Mouse (Mus musculus) midbrain, embryonic 16.5 days (tissue): ENCODE results near the gene Fcgr3. TPM values are rescaled to one million over a fixed set of nuclear protein-coding genes. Genes with fewer than 3 reads are reported as not detected.
"Not testable (repeated sequence)": the region's sequence is repeated elsewhere in the genome, so short reads cannot be mapped to it uniquely, and the experiment has no call there.

ENCODE experiments used
- ATAC-seq: fragments of 200-750 bp; cut with Nextera tagmentation; 2 replicates; pipeline ENCODE4 v1.8.0; 2017; ENCODE audit warnings: moderate TSS enrichment
- H3K27ac ChIP-seq: fragments of 300-500 bp; sonication (generic); 2 replicates; pipeline ENCODE4 v1.5.1; 2014; ENCODE audit warnings: mild to moderate bottlenecking, low read length, mixed read lengths
- H3K27me3 ChIP-seq: fragments of 300-500 bp; sonication (generic); 2 replicates; pipeline ENCODE4 v1.6.1; 2014; ENCODE audit warnings: low read depth, low read length, mixed read lengths; ENCODE audit not compliant: control insufficient read depth, insufficient read depth
- H3K36me3 ChIP-seq: fragments of 300-500 bp; sonication (generic); 2 replicates; pipeline ENCODE4 v1.6.1; 2014; ENCODE audit warnings: mild to moderate bottlenecking, low read length, moderate library complexity, mixed read lengths; ENCODE audit not compliant: control insufficient read depth, insufficient read depth
- H3K4me1 ChIP-seq: fragments of 300-500 bp; sonication (generic); 2 replicates; pipeline ENCODE4 v1.6.1; 2014; ENCODE audit warnings: mild to moderate bottlenecking, low read length, mixed read lengths; ENCODE audit not compliant: control insufficient read depth, insufficient read depth
- H3K4me2 ChIP-seq: fragments of 300-500 bp; sonication (generic); 2 replicates; pipeline ENCODE4 v1.6.1; 2014; ENCODE audit warnings: mild to moderate bottlenecking, low read length, mixed read lengths
- H3K4me3 ChIP-seq: fragments of 300-500 bp; sonication (generic); 2 replicates; pipeline ENCODE4 v1.5.1; 2014; ENCODE audit warnings: low read depth, mild to moderate bottlenecking, low read length, moderate library complexity, mixed read lengths
- H3K9ac ChIP-seq: fragments of 300-500 bp; sonication (generic); 2 replicates; pipeline ENCODE4 v1.6.1; 2014; ENCODE audit warnings: low read depth, low read length, mixed read lengths
- H3K9me3 ChIP-seq: fragments of 300-500 bp; sonication (generic); replicated peaks from 2 replicates; pipeline ENCODE4 v1.6.1; 2014; ENCODE audit warnings: mild to moderate bottlenecking, low read length, mixed read lengths; ENCODE audit not compliant: control insufficient read depth, poor library complexity, severe bottlenecking
- WGBS: fragments of 180-500 bp; shearing (Covaris S2); extraction: QIAGEN DNeasy Blood & Tissue Kit; methylation state at CpG from one replicate; pipeline ENCODE4 v1.1.7; 2014; 5-methylcytosine and 5-hydroxymethylcytosine counted together
- polyA plus RNA-seq: library from polyadenylated mRNA; unstranded; fragments of >200 nt; fragmentation: Nextera tagmentation; extraction: Ambion mirVana; gene quantifications from 2 replicates; pipeline ENCODE4 v1.2.1, GENCODE M21; 2015

Gene Fcgr3
- polyA plus RNA-seq, 1 experiment from 2014 or later, result 9.0 TPM

GRCm38 (mm10) chr1:171090761-171091160 lies 26.0 kb upstream of the Fcgr3 start:
- ATAC-seq, result no peak
- H3K4me1 ChIP-seq, result no peaks in the 10 kb centered on the region
- H3K27me3 ChIP-seq, result peaks cover 4% of the 10 kb centered on the region
- H3K9ac ChIP-seq, result no peak overlapping the region
- H3K27ac ChIP-seq, result no peak overlapping the region
- H3K9me3 ChIP-seq, result no peaks in the 10 kb centered on the region
- H3K36me3 ChIP-seq, result no peaks in the 10 kb centered on the region
- WGBS, result 83% methylated on average over 2 of the region's 2 CpGs
- H3K4me2 ChIP-seq, result no peak overlapping the region
- no peak overlapping the region for H3K4me3 ChIP-seq

GRCm38 (mm10) chr1:171089891-171090290 lies 25.2 kb upstream of the Fcgr3 start:
- Histone ChIP-seq H3K9me3 (no peaks in the 10 kb centered on the region), H3K36me3 (no peaks in the 10 kb centered on the region), H3K4me3 (no peak overlapping the region), H3K4me2 (no peak overlapping the region), H3K9ac (no peak overlapping the region), H3K4me1 (no peaks in the 10 kb centered on the region), H3K27me3 (peaks cover 4% of the 10 kb centered on the region), H3K27ac (no peak overlapping the region)
- no peak for ATAC-seq
- WGBS, result 95% methylated on average over 1 of the region's 1 CpGs

GRCm38 (mm10) chr1:171088237-171088869 lies 23.6 kb upstream of the Fcgr3 start:
- ATAC-seq, H3K9me3 ChIP-seq, H3K27ac ChIP-seq, H3K36me3 ChIP-seq, H3K9ac ChIP-seq, H3K4me1 ChIP-seq, H3K27me3 ChIP-seq: not testable (repeated sequence)
- 4% methylated on average over 10 of the region's 10 CpGs for WGBS
- H3K4me3 ChIP-seq, result peak overlapping the region; percentile 18
- H3K4me2 ChIP-seq, result peak overlapping the region; percentile 40

GRCm38 (mm10) chr1:171085718-171086117 lies 21.0 kb upstream of the Fcgr3 start:
- Histone ChIP-seq H3K9ac (peak overlapping the region; percentile 63), H3K27me3 (peaks cover 4% of the 10 kb centered on the region)

GRCm38 (mm10) chr1:171081512-171082231 lies 16.9 kb upstream of the Fcgr3 start:
- not testable (repeated sequence) for H3K27me3 ChIP-seq, H3K4me3 ChIP-seq, H3K9me3 ChIP-seq, H3K4me2 ChIP-seq, H3K27ac ChIP-seq, H3K4me1 ChIP-seq, H3K9ac ChIP-seq, H3K36me3 ChIP-seq
- peak; percentile 23 for ATAC-seq
- WGBS, result 36% methylated on average over 9 of the region's 17 CpGs

More at GRCm38 (mm10) chr1:171085718-171086117, 21.0 kb upstream of the Fcgr3 start:
- H3K4me1 ChIP-seq, result no peaks in the 10 kb centered on the region
- H3K27ac ChIP-seq, result no peak overlapping the region
- H3K4me2 ChIP-seq, result peak overlapping the region; percentile 67
- H3K9me3 ChIP-seq, result no peaks in the 10 kb centered on the region
- WGBS, result under 1% methylated on average over 26 of the region's 26 CpGs
- H3K36me3 ChIP-seq, result no peaks in the 10 kb centered on the region
- peak overlapping the region; percentile 61 for H3K4me3 ChIP-seq
- peak; percentile 26; the same call in 1 of the 2 replicates for ATAC-seq

GRCm38 (mm10) chr1:171079825-171080224 lies 15.1 kb upstream of the Fcgr3 start:
- not testable (repeated sequence) for H3K9me3 ChIP-seq, H3K4me1 ChIP-seq, H3K27me3 ChIP-seq, H3K36me3 ChIP-seq, H3K9ac ChIP-seq, H3K4me3 ChIP-seq, H3K27ac ChIP-seq, H3K4me2 ChIP-seq
- no CpG with 5 or more reads among the region's 43 CpGs for WGBS
- peak; percentile 29 for ATAC-seq

- not testable (repeated sequence) for H3K4me2 ChIP-seq, H3K9ac ChIP-seq, H3K27ac ChIP-seq, H3K36me3 ChIP-seq, H3K27me3 ChIP-seq, H3K9me3 ChIP-seq, H3K4me1 ChIP-seq, H3K4me3 ChIP-seq
- WGBS, result 0% methylated on average over 1 of the region's 35 CpGs
- peak; percentile 24 for ATAC-seq
These were observed 14.6 kb upstream of the Fcgr3 start for GRCm38 (mm10) chr1:171079345-171079744.

DNA sequence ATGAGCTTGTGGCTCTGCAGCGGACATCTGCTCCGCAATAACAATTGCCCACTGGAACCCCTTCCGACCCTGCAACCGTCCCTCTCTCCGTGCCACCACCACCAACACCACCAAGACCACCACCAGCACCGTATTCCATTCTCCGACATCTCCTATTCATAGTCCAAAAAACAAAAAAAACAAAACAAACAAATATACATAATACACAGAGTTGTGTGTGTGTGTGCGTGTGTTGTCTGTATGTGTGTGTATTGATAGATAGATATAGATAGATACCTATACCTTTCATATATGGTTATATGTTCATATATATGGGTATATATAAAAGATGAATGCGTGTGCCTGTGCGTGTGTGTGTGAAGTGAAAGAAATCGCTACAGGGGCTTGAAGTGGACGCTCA lies 13.7 kb upstream of the Fcgr3 start:
- H3K9ac ChIP-seq, ATAC-seq, H3K4me1 ChIP-seq, H3K9me3 ChIP-seq, H3K27ac ChIP-seq, H3K36me3 ChIP-seq: not testable (repeated sequence)
- H3K27me3 ChIP-seq, result peaks cover 13% of the 10 kb centered on the region
- H3K4me3 ChIP-seq, result peak overlapping the region; percentile 20
- peak overlapping the region; percentile 41 for H3K4me2 ChIP-seq
- WGBS, result 20% methylated on average over 11 of the region's 12 CpGs

DNA sequence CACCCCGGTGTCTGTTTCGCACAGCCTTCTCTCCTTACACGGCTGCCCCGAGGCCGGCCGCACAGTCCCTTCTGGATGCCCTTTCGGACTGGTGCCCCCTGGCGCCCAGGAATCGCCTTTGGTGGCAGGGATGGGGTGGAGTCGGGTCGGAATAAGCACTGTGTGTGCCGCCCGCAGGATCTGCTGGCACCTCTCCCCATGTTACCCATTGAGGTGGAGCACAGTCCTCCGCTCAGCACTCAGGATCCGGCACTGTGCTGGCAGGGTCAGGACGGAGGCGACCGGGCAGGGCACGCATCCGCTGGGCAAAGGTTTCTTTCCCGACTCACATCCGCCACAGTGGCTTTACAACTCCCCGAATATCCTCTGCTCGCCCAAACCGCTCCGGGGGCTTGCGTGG lies 13.2 kb upstream of the Fcgr3 start:
- H3K27ac ChIP-seq, H3K9me3 ChIP-seq, H3K9ac ChIP-seq, H3K4me1 ChIP-seq, H3K36me3 ChIP-seq, H3K4me3 ChIP-seq: not testable (repeated sequence)
- peak; percentile 31 for ATAC-seq
- Histone ChIP-seq H3K27me3 (peaks cover 13% of the 10 kb centered on the region), H3K4me2 (peak overlapping the region; percentile 38; the same call in 1 of the 2 replicates)
- 5% methylated on average over 15 of the region's 27 CpGs for WGBS
